Mouse (Mus musculus): ENCODE data around the gene Cpb2. TPM values are rescaled to one million over a fixed set of nuclear protein-coding genes. Genes with fewer than 3 reads are reported as not detected.

The Cpb2 gene
- polyA plus RNA-seq, 1 experiment from 2014 or later = 0.36 TPM

- peaks cover 26% of the 10 kb centered on the region for H3K36me3 ChIP-seq (ENCODE audit: control insufficient read depth, insufficient read depth, low read length)
- no peak overlapping the region for H3K27ac ChIP-seq (ENCODE audit: low read length)
- H3K4me1 ChIP-seq (replicated peaks; ENCODE audit: control insufficient read depth, insufficient read depth, low read length) = no peaks in the 10 kb centered on the region
- ATAC-seq (ENCODE audit: low read depth) = no peak
- whole genome bisulfite sequencing = 96% methylated on average over 32 of the region's 32 CpGs
- H3K27me3 ChIP-seq (ENCODE audit: control insufficient read depth, insufficient read depth, low read depth, low read length) = no peaks in the 10 kb centered on the region
- H3K9ac ChIP-seq (ENCODE audit: low read length) = no peak overlapping the region
- H3K9me3 ChIP-seq (ENCODE audit: control insufficient read depth, low read length) = no peaks in the 10 kb centered on the region
- no peak overlapping the region for H3K4me2 ChIP-seq (ENCODE audit: low read depth, low read length)
- H3K4me3 ChIP-seq (ENCODE audit: low read length) = no peak overlapping the region
These were observed 81.3 kb downstream of the Cpb2 start for GRCm38 (mm10) chr14:75323354-75323753.

GRCm38 (mm10) chr14:75328062-75328461 is 86.0 kb downstream of the Cpb2 start:
- peaks cover 40% of the 10 kb centered on the region for H3K36me3 ChIP-seq (ENCODE audit: control insufficient read depth, insufficient read depth, low read length)
- no peak overlapping the region for H3K4me2 ChIP-seq (ENCODE audit: low read depth, low read length)
- WGBS = 76% methylated on average over 8 of the region's 8 CpGs
- no peak for ATAC-seq (ENCODE audit: low read depth)
- no peaks in the 10 kb centered on the region for H3K9me3 ChIP-seq (ENCODE audit: control insufficient read depth, low read length)
- no peaks in the 10 kb centered on the region for H3K4me1 ChIP-seq (replicated peaks; ENCODE audit: control insufficient read depth, insufficient read depth, low read length)
- H3K4me3 ChIP-seq (ENCODE audit: low read length) = no peak overlapping the region
- no peaks in the 10 kb centered on the region for H3K27me3 ChIP-seq (ENCODE audit: control insufficient read depth, insufficient read depth, low read depth, low read length)
- H3K27ac ChIP-seq (ENCODE audit: low read length) = no peak overlapping the region
- H3K9ac ChIP-seq (ENCODE audit: low read length) = no peak overlapping the region

- H3K4me2 ChIP-seq (ENCODE audit: low read depth, low read length) = no peak overlapping the region
- H3K9ac ChIP-seq (ENCODE audit: low read length) = no peak overlapping the region
- peaks cover 33% of the 10 kb centered on the region; the same call in 1 of the 2 replicates for H3K36me3 ChIP-seq (ENCODE audit: control insufficient read depth, insufficient read depth, low read length)
- H3K4me3 ChIP-seq (ENCODE audit: low read length) = no peak overlapping the region
- H3K4me1 ChIP-seq (replicated peaks; ENCODE audit: control insufficient read depth, insufficient read depth, low read length) = no peaks in the 10 kb centered on the region
- H3K9me3 ChIP-seq (ENCODE audit: control insufficient read depth, low read length) = no peaks in the 10 kb centered on the region
- 83% methylated on average over 6 of the region's 6 CpGs for WGBS
- ATAC-seq (ENCODE audit: low read depth) = no peak
- no peak overlapping the region for H3K27ac ChIP-seq (ENCODE audit: low read length)
- H3K27me3 ChIP-seq (ENCODE audit: control insufficient read depth, insufficient read depth, low read depth, low read length) = no peaks in the 10 kb centered on the region
These were observed 88.5 kb downstream of the Cpb2 start for GRCm38 (mm10) chr14:75330621-75331020.

Small RNA genes within 50 kb of the gene (microRNA-seq; reads per million reads assigned to microRNA genes)
- not detected for gene Gm44482

Other genes with a start within 250 kb of the Cpb2 start
- 0.29 and 0.83 TPM in 2 replicates for gene Rubcnl, start 226.3 kb upstream of the Cpb2 start, polyA plus RNA-seq (2015; fragmentation: Nextera tagmentation; extraction: Ambion mirVana)
- 0.14 and 0.19 TPM in 2 replicates for gene Lrrc63, start 111.4 kb upstream of the Cpb2 start, polyA plus RNA-seq (2015; fragmentation: Nextera tagmentation; extraction: Ambion mirVana)
- 74.8 and 77.7 TPM in 2 replicates for gene Lcp1, start 111.2 kb upstream of the Cpb2 start, polyA plus RNA-seq (2015; fragmentation: Nextera tagmentation; extraction: Ambion mirVana)
- gene Zc3h13, start 42.1 kb downstream of the Cpb2 start, polyA plus RNA-seq (2015; fragmentation: Nextera tagmentation; extraction: Ambion mirVana) = 22.6 and 26.5 TPM in 2 replicates
- 0.05 TPM in 1 of 2 replicates, not detected in the other for gene Siah3, start 213.7 kb downstream of the Cpb2 start, polyA plus RNA-seq (2015; fragmentation: Nextera tagmentation; extraction: Ambion mirVana)